Mouse (Mus musculus) cortical plate, adult 2 months (tissue): ENCODE measurements at regions not wholly inside any gene's neighbourhood (a gene's known extent, or its start where the extent isn't known, plus 50 kb on each side); places are given as distances from the start of the nearest gene placed in this dataset.
A peak's percentile ranks its signal among the peaks of the same experiment; 100 is the strongest.

ENCODE experiments used
- H3K27ac ChIP-seq: fragments of 200-500 bp; 2 replicates; pipeline ENCODE4 v1.5.1; 2012; ENCODE audit warnings: low read length, control low read depth, inconsistent platforms; ENCODE audit not compliant: insufficient read depth
- H3K4me1 ChIP-seq: fragments of 200-500 bp; 2 replicates; pipeline ENCODE4 v1.6.1; 2011; ENCODE audit warnings: low read length; ENCODE audit not compliant: control insufficient read depth, insufficient read depth
- H3K4me3 ChIP-seq: fragments of 200-500 bp; 2 replicates; pipeline ENCODE4 v1.5.1; 2011; ENCODE audit warnings: mild to moderate bottlenecking, low read length, control low read depth; ENCODE audit not compliant: insufficient read depth
- CTCF ChIP-seq: fragments of 200-500 bp; IDR thresholded peaks from 2 replicates; pipeline ENCODE4 v1.5.1; 2011; ENCODE audit warnings: mild to moderate bottlenecking, control low read depth, low read length; ENCODE audit not compliant: insufficient read depth; ENCODE audit errors: extremely low read depth
- POLR2A ChIP-seq: fragments of 200-500 bp; IDR thresholded peaks from 2 replicates; pipeline ENCODE4 v1.6.1; 2011; ENCODE audit warnings: mild to moderate bottlenecking, low read length, control low read depth; ENCODE audit not compliant: insufficient read depth; ENCODE audit errors: extremely low read depth

DNA sequence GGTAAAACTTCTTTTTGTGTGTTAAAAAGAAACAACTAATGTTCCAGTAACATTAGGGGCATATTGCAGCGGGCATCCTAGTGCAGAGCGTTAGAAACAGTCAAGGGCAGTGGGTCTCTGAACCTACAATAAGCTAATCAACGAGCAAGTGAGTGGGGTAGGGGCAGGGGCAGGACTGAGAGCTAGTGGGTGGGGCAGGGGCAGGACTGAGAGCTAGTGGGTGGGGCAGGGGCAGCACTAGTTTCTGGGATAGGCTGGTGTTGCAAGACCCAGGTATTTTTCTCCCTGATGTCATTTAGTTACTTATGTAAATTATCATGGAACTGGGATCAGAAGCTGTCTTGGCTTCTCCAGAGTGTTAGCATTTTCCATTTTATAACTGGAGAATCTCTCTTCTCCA is 309.5 kb downstream of the 1810013L24Rik start:
- no peak overlapping the region for H3K4me3 ChIP-seq
- no peak for TF ChIP-seq POLR2A
- TF ChIP-seq CTCF, result no peak
- H3K4me1 ChIP-seq, result no peaks in the 10 kb centered on the region
- no peak overlapping the region for H3K27ac ChIP-seq

DNA sequence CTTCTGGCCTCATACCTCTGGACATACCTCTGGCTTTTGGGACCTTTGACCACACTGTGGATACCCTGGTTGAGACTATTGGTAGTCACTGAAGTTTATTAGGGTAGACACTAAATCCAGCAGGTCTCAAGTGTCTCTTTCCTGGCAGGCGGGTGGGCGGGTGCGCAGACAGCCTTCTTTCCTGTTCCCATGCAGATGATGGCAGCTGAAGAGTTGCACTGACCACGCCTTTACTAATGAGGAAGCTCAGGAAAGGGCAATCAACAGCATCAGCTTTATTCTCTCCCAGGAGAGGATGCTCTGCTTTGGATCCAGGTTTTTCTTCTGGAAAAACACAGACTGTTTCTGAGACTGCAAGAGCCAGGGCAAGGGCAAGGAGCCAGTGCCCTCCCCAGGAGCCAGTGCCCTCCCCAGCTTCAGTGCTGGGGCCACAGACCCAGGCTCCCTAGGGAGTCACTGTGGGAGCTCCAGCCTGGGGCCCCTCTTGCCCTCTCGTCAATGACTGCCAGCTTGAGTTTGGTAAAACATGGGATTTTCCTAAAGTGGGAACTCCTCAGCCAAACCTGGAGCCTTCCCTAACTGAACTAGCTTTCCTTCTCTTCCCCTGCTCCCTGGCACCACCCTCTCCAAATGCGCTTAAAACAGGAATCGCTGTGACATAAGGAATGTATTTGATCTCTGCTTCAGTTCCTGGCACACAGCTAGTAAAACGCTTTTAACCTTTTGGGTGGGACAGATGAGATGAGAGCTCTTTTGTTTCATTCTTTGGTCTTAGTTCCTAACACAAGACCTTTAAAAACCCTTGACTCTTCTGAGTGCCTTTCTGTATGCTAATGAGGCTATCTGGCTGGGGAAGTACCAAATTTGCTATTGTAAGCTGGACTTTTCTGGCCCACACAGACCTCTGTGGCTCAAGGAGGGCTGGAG is 319.6 kb downstream of the 1810013L24Rik start:
- H3K4me3 ChIP-seq, result no peak overlapping the region
- TF ChIP-seq CTCF (no peak), POLR2A (no peak)
- no peak overlapping the region for H3K27ac ChIP-seq
- no peaks in the 10 kb centered on the region for H3K4me1 ChIP-seq

DNA sequence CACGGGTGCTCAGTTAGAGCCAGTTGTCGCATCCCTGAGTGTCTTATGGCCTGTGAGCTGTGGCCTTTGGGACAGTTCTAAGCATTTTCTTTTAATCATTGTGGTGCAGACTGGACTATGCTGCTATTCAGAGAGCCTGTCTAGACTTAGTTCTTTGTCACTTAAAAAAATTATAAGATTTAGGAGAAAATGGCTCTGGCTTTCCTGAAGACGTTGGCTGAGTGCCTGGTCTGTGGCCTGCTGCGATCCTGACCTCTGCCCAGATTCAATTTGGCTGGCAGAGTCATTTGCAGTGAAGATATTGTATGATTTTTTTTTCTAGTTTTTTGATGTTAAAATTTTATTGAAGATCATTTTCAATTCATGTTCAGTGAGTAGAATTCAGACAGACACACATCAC is 322.0 kb downstream of the 1810013L24Rik start:
- no peaks in the 10 kb centered on the region for H3K4me1 ChIP-seq
- TF ChIP-seq POLR2A, result no peak
- no peak for TF ChIP-seq CTCF
- no peak overlapping the region for H3K27ac ChIP-seq
- no peak overlapping the region for H3K4me3 ChIP-seq

DNA sequence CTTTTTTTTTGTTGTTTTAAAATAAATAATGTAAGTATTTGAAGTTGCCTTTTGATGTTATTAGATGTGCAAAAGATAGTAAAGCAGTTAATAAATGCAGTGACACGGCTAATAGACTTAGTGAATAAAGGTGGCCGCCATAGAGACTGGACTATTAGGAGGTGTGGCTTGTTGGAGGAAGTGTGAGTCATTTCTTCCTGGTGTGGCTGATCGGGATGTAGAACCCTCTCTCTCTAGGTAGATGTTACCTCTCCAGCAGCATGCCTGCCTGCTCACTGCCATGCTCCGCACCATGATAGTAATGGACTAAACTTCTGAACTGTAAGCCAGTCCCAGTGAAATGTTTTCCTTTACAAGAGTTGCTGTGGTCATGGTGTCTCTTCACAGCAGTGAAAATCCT is 323.6 kb downstream of the 1810013L24Rik start:
- no peak overlapping the region for H3K4me3 ChIP-seq
- no peak for TF ChIP-seq POLR2A
- TF ChIP-seq CTCF, result no peak
- H3K4me1 ChIP-seq, result no peaks in the 10 kb centered on the region
- no peak overlapping the region for H3K27ac ChIP-seq

DNA sequence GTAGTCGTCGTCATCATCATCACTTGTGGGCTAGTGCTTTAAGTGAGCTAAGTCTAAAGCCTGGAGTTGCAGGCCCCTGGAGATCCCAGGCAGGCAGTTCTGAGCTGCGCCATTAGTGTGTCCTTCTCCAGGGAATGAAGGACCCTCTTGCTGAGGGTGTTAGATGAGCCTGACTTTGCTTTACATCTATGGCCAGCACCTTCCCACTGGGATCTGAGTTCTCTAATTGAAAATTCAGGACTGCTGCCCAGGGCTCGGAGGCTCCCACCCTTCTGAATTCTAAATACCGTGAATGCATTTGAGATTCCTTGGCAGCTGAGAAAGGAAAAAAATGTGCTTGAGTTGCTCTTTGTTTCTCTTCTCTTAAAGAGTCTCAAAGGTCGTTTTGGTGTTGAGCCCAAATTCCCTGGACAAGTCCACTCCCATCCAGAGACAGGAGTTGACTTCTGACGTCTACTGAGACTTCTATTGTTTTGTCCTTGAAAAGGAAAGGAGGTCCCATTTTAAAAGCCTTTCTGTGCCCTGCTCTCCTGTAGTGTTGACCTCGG is 335.9 kb downstream of the 1810013L24Rik start:
- Histone ChIP-seq H3K4me3 (no peak overlapping the region), H3K27ac (no peak overlapping the region), H3K4me1 (no peaks in the 10 kb centered on the region)
- TF ChIP-seq POLR2A (no peak), CTCF (no peak)

DNA sequence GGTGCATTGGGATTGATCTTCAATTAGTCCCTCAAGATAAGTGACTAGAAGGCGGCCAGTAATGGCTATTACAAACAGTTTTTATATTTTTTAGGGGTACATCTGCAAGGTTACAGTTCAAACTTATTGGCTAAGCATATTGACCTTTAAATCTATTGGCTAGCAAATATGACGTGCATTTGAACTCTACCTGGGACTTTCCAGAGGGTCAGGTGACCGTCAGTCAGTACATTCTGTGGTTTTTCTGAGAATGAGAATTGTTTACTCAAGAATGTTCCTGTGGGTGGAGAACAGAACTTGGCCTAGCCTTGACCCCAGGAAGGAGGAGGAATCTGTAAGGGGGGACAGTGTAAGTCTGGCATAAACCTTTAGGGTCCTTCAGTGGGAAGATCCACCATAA is 346.5 kb downstream of the 1810013L24Rik start:
- H3K27ac ChIP-seq, result no peak overlapping the region
- H3K4me3 ChIP-seq, result no peak overlapping the region
- TF ChIP-seq CTCF (no peak), POLR2A (no peak)
- H3K4me1 ChIP-seq, result no peaks in the 10 kb centered on the region

DNA sequence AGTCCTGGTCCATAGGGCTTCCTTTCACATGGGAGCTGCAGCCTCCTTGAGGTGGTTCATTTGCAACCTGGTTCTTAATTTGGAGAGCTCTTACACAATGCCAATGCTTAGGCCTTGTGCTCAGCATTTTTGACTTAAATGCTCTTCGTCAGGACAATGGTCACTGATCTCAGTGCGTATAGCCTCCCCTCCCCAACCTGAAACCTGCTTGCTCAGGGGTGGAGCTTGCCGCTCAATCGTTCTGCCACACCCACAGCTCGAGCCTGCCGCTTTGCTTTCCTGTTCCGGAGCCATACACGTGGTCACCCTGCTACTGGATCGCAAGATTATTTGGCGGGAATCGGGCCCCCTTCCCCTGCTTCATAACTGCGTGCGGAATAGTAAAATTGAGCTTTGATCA is 365.9 kb downstream of the 1810013L24Rik start:
- TF ChIP-seq POLR2A, result no peak
- no peak for TF ChIP-seq CTCF
- Histone ChIP-seq H3K4me3 (no peak overlapping the region), H3K27ac (no peak overlapping the region), H3K4me1 (peaks cover 1% of the 10 kb centered on the region; the same call in 1 of the 2 replicates)

DNA sequence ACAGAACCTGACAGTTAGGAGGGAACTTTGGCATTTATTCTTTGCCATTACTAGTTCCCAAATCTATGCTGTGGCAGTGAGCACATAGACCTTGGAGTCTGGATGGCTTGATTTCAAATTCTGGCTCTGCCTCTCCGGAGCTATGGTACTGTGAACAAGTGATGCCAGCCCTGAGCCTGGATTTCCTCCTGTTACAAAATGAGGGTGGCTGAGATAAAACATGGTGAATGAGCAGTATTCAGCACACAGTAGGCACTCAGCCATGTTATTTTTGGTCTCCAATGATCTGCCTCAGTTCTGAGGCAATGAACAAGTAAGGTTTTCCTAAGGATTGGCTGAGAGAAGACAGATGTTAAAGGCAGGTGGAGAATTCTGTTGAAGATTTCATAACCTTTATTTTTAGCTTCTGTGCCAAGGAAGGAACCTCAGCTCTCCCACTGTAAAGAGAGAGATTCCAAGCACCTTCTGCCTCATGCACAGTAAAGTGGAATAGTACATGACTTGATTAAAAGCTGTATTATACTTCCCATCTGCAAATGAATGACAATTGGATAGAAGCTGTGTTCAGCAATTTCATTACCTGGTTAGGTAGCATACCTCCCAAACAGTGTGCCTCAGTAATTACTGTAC is 369.1 kb downstream of the 1810013L24Rik start:
- H3K4me3 ChIP-seq, result no peak overlapping the region
- peak overlapping the region; percentile 22 for H3K27ac ChIP-seq
- TF ChIP-seq CTCF, result no peak
- no peak for TF ChIP-seq POLR2A
- peaks cover 1% of the 10 kb centered on the region; the same call in 1 of the 2 replicates for H3K4me1 ChIP-seq

DNA sequence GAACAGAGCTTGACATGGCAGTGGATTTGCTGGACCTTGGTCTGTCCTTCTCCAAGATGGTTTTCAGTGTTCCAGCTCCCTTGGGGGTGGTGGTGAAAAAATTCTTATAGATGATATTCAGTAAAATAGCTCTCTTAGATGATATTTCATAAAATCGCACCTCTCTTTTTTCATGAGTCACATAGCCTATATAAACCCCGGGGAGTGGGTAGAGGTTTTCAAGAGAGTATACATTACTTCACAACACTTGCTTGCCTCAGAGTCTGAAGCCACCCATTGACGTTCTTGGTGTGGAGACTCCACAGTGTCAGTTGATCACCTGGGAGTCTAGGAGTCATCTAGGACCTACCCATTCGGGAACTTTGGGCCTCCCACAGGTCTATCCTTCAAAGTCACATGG is 378.7 kb downstream of the 1810013L24Rik start:
- no peak for TF ChIP-seq POLR2A
- TF ChIP-seq CTCF, result no peak
- no peaks in the 10 kb centered on the region for H3K4me1 ChIP-seq
- no peak overlapping the region for H3K4me3 ChIP-seq
- no peak overlapping the region for H3K27ac ChIP-seq

DNA sequence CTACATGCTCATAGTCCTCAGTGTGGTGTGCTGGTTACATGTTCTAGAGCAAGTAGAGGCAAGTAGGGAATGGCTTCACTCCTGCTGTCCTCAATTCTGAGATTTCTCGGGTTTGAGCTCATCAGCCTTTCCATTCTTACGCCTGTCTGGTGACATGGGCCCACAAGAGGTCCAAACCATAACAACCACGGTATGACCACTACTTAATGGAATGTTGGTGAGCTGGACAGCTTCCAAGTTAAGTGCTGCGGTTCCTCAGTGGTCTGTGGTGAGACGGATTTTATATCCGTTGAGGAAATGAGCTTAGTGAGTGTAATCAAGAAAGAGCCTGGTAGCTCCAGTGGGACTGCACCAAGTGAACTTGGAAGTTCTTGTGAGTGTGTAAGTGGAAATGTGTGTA is 381.6 kb downstream of the 1810013L24Rik start:
- H3K4me3 ChIP-seq, result no peak overlapping the region
- H3K27ac ChIP-seq, result no peak overlapping the region
- H3K4me1 ChIP-seq, result no peaks in the 10 kb centered on the region
- TF ChIP-seq CTCF (no peak), POLR2A (no peak)
